Mouse (Mus musculus) liver, postnatal 0 days (tissue): ENCODE results near the gene Rasgrp1.

Experiments used
- CTCF ChIP-seq: sonication (generic); IDR thresholded peaks from 2 replicates; pipeline ENCODE4 v1.5.1; 2016; ENCODE audit warnings: antibody characterized with exemption, low read depth
- EP300 ChIP-seq: IDR thresholded peaks from 2 replicates; pipeline ENCODE4 v1.6.1; 2016; ENCODE audit warnings: antibody characterized with exemption, low read depth, mild to moderate bottlenecking

DNA sequence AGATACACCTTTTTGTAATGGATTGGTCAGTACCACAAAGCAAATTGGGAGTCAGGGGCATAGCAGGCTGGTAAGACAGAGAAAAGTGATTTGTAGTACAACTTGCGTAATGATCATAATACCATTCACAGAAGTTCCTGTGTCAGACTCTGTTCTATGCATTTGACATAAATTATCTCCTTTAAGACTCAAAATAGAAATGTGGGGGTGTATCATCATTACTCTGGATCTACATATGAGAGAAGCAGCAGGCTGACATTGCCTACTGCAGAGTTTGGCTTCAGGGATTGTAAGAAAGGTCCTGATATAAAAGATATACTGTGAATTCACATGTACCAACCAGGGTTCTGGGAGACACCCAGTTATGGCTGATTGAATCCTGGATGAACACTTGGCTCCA is 28.9 kb upstream of the Rasgrp1 start:
- TF ChIP-seq CTCF: no peak
- TF ChIP-seq EP300: no peak
